Mouse (Mus musculus) embryonic fibroblast, embryonic 13.5 days (primary cell): ENCODE data around the gene Tcfl5. TPM values are rescaled to one million over a fixed set of nuclear protein-coding genes. Genes with fewer than 3 reads are reported as not detected.
A peak's percentile ranks its signal among the peaks of the same experiment; 100 is the strongest.

Experiments
- H3K27ac ChIP-seq: 2 replicates; pipeline ENCODE4 v1.5.1; 2012; ENCODE audit warnings: low read length, control low read depth, inconsistent platforms; ENCODE audit not compliant: insufficient read depth
- H3K4me1 ChIP-seq: 2 replicates; pipeline ENCODE4 v1.6.1; 2011; ENCODE audit warnings: low read length; ENCODE audit not compliant: control insufficient read depth, insufficient read depth
- H3K4me3 ChIP-seq: 2 replicates; pipeline ENCODE4 v1.5.1; 2011; ENCODE audit warnings: mild to moderate bottlenecking, control low read depth, low read length; ENCODE audit not compliant: insufficient read depth
- CTCF ChIP-seq: IDR thresholded peaks from 2 replicates; pipeline ENCODE4 v1.5.1; 2011; ENCODE audit warnings: mild to moderate bottlenecking, control low read depth, low read length, moderate library complexity, borderline replicate concordance; ENCODE audit not compliant: insufficient read depth
- POLR2A ChIP-seq: IDR thresholded peaks from 2 replicates; pipeline ENCODE4 v1.6.1; 2011; ENCODE audit warnings: low read depth, mild to moderate bottlenecking, control low read depth, low read length, moderate library complexity
- polyA plus RNA-seq: library from polyadenylated mRNA; stranded (reverse); fragments of >200 nt; gene quantifications from 2 replicates; pipeline ENCODE4 v1.2.4, GENCODE M21; 2011; ENCODE audit warnings: low read depth; ENCODE audit not compliant: missing spikeins, insufficient read length

Gene Tcfl5
- polyA plus RNA-seq, 1 experiment = 11.6 TPM

DNA sequence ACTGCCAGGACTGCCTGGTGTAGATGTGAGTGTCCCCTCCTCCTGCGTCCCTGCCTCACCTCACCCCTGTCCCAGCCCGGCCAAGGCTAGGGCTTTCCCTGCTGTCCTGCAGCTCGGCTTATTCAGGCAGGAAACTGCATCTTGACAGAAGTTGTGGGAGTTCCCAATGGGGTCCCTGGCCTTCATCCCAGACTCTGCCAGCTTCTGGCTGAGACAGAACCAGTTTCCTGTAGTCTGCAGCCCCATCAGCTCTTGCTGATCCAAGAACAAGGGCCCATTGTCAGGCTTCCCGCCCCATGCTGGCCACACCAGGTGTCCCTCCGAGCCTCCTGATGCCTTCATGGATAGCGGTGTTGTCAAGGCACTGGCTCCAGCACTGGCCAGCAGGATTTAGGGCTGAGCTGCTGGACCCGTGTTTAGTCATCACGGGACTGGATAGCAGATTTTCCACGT is 41.9 kb downstream of the Tcfl5 start:
- H3K27ac ChIP-seq = no peak overlapping the region
- TF ChIP-seq CTCF (no peak), POLR2A (no peak)
- H3K4me3 ChIP-seq = no peak overlapping the region
- no peaks in the 10 kb centered on the region for H3K4me1 ChIP-seq

DNA sequence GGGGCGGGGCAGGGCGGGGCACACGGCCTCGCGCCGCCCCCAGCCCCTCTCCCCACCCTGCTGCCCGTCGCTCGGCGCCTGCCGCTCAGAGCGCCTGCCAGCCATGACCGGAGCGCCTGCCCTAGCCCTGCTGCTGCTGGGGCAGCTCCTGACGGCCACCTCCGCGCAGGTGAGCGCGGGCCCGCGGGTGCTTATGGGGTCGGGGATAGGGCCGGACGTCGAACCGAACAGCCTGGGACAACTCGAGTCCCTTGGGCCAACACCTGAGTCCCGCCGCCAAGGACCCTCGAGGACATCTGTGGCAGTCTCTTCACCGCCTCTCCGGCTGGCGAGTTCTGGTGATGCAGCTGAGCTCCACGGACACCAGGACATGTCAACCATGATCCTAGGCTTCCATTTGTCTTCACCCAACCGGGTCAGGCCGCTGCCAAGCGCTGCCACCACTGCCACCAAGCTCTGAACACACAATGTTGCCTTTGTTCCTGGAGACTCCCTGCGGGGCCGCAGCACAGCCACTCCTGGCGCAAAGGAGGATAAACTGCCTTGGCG is 44.3 kb downstream of the Tcfl5 start:
- no peak for TF ChIP-seq POLR2A
- TF ChIP-seq CTCF = no peak
- H3K27ac ChIP-seq = no peak overlapping the region
- no peak overlapping the region for H3K4me3 ChIP-seq
- no peaks in the 10 kb centered on the region for H3K4me1 ChIP-seq

DNA sequence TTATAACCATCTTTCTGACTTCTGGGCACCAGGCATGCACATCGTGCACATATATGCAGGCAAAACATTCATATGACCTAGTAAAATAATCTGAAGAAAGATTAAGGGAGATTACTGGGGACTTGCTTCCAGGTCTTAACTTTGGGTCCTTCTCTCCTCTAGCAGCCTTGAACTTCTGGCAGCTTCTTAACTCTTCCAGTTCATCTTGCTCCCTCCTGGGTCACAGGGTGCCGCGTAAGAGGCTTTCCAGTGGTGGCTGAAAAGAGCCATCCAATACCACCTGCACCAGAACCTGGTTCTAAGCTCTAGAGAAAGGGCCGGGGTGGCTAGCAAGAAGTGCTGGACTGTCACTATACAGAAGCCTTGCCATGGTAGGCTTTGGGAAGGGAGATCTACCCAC is 45.0 kb downstream of the Tcfl5 start, which contains the start of gene Col9a3:
Gene Col9a3, plus strand, starts transcription at position 301 of the 400 bp plus-strand sequence.
- H3K4me1 ChIP-seq = no peaks in the 10 kb centered on the region
- H3K27ac ChIP-seq = no peak within 1 kb of the TSS
- no peak within 1 kb of the TSS for H3K4me3 ChIP-seq
- TF ChIP-seq POLR2A (no peak), CTCF (no peak)

DNA sequence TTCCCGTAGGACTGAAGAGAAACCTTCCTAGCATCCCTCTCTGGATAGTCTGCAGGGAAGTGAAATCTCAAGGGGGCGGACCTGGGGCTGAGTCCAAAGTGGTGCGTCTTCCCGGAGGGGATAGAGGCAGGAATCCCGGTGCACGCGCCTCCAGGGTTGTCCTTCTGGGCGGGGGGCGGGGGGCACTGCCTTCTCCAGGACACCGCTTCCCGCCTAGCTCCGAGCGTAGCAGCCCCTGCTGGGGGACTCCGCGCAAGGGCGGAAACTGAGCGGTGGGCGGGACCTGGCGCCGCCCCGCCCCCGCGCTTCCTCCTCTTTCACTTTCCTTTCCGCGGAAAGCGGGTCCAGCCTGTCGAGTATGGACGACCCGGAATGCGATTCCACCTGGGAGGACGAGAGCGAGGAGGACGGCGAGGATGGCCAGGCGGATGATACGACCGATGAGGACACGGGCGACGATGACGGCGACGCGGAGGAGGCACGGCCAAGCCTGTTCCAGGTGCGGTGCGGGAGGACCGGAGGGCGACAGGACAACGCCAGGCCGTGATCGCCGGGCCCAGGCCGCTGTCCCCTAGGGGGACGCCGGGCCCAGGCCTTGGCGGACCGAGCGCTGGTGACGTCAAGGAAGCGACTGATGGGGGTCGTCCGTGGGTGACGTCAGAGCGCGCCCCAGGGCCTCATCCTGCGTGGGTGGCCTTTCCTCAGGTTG is 53.2 kb downstream of the Tcfl5 start, which contains the start of gene Ogfr:
Gene Ogfr, plus strand, starts transcription at position 123 of the 709 bp plus-strand sequence.
- no peak for TF ChIP-seq CTCF
- peak; percentile 84 for TF ChIP-seq POLR2A
- Histone ChIP-seq H3K27ac (peak within 1 kb of the TSS; percentile 76), H3K4me1 (no peaks in the 10 kb centered on the region), H3K4me3 (peak within 1 kb of the TSS; percentile 67)

DNA sequence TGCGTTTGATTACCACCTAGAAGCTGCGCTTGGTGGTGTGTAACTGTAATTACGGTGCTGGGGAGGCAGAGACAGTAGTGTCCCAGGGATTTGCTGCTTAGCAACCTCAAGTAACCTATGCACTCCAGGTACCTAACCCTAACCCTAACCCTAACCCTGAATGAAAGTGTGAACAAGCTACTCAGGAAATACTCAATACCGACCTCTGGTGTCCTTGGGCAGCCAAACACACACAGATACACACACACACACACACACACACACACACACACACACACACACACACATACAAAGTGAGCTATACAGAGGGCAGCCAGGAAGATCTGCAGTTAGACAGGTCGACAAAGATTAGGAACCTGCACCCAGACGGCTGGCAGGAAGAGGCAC is 53.8 kb downstream of the Tcfl5 start:
- Histone ChIP-seq H3K4me1 (no peaks in the 10 kb centered on the region), H3K4me3 (peak overlapping the region; percentile 67), H3K27ac (peak overlapping the region; percentile 9; the same call in 1 of the 2 replicates)
- TF ChIP-seq POLR2A (no peak), CTCF (no peak)

DNA sequence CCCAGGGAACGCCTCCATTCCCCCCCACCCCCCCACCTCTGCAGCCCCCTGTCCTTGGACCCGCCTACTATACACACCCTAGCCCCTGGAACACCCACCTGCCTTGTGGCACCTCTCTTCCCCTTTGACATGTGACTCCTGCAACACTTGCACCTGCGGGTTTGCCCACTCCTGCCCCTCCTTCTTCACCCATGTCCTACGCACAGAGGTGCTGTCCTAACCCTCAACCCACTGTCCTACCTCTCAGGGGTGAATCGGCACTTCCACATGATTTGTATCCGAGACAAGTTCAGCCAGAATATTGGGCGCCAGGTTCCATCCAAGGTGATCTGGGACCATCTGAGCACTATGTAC is 59.4 kb downstream of the Tcfl5 start:
- TF ChIP-seq CTCF (no peak), POLR2A (no peak)
- Histone ChIP-seq H3K27ac (no peak overlapping the region), H3K4me3 (peak overlapping the region; percentile 67), H3K4me1 (peaks cover 4% of the 10 kb centered on the region; the same call in 1 of the 2 replicates)

DNA sequence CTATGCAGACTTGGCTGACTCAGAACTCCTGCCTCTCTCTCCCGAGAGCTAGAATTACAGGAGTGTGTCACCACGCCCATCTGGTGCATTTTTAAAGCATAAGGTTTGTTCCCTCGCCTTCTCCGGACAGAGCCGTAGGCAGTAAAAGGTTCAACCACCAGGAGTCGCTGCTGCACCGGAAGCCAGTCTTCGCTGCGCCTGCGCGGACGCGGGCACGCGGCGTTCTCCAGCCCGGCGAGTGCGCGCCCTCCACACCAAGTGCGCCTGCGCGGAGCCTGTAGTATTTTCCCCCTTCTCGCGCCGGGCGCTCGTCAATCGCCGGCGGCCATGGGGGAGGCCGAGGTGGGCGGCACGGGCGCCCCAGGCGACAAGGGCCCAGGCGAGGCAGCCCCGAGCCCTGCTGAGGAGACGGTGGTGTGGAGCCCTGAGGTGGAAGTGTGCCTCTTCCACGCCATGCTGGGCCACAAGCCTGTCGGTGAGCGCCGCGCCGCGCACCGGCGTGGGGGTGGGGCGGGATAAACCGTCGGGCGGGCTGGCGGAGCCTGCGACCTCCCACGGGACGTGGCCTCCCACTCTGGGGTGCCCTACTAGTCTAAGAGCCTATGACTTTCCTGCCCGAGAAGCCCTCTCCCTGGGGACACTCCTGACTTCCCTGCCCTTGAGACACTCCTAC is 59.9 kb downstream of the Tcfl5 start:
- H3K27ac ChIP-seq = no peak overlapping the region
- TF ChIP-seq CTCF = peak; percentile 78
- peak; percentile 76 for TF ChIP-seq POLR2A
- H3K4me1 ChIP-seq = peaks cover 7% of the 10 kb centered on the region; the same call in 1 of the 2 replicates
- peak overlapping the region; percentile 67 for H3K4me3 ChIP-seq

DNA sequence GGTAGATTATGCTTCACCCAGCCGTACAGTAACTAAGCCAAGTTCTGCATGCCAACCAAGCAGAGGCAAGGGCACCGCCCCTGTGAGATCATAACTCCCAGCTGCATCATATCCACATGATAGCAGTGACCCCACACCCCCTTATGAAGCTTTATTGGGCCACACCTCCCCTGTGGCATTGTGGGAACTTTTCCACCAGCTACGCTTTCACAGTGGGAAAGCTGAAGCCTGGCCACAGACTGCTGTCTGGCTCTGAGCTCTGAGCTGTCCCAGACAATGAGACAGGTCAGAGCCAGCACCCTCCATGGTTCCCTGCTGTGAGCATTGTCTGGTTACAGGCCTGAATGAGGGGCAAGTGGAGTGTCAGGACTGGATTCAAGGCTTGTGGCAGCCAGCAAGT is 61.5 kb downstream of the Tcfl5 start, which contains the start of gene Mrgbp:
Gene Mrgbp, plus strand, starts transcription at position 303 of the 400 bp plus-strand sequence.
- H3K4me3 ChIP-seq = no peak within 1 kb of the TSS
- peaks cover 9% of the 10 kb centered on the region; the same call in 1 of the 2 replicates for H3K4me1 ChIP-seq
- H3K27ac ChIP-seq = no peak within 1 kb of the TSS
- TF ChIP-seq POLR2A (no peak), CTCF (no peak)

DNA sequence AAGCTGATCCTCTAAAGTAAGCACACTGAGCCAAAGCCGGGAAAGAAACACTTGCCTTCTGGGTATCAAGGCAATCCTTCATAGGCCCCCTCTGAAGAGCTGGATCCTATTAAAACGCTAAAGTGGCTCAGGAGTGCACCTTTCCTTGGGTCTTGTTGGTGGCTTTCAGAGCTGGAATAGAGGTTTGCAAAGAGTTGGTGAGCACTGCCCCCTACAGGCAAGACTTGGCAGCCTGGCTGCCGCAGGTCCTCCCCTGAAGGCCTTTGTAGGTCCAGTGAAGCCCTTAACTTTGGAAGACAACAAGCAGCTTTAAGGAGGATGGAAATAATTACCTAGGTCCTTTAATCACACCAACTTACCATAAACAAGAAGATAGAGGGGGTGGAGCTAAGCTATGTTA is 63.8 kb downstream of the Tcfl5 start:
- H3K4me3 ChIP-seq = no peak overlapping the region
- H3K27ac ChIP-seq = no peak overlapping the region
- peak; percentile 72 for TF ChIP-seq CTCF
- no peak for TF ChIP-seq POLR2A
- peaks cover 9% of the 10 kb centered on the region; the same call in 1 of the 2 replicates for H3K4me1 ChIP-seq

DNA sequence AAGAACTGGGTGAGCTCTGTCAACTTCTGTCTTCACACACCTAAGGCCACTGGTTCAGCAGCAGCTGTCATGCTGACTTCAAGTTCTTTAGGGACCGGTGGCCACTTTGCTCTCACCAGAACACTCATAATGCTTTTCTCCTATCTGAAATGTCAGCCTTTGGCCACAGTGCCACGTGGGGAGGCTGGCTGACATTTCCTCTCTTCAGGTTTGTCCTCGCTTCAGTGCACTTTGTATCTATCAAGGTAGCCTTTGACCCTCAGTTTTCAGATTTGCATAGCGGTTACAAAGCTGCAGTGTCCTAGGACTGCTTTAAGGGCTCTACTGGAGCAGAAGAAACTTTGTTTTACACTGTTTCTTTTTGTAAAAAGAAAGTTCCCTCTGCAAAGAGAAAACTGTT is 66.0 kb downstream of the Tcfl5 start:
- Histone ChIP-seq H3K27ac (no peak overlapping the region), H3K4me3 (no peak overlapping the region), H3K4me1 (peaks cover 4% of the 10 kb centered on the region; the same call in 1 of the 2 replicates)
- TF ChIP-seq POLR2A (no peak), CTCF (no peak)

Other genes starting within 250 kb of the Tcfl5 start
- gene Slco4a1, start 186.5 kb downstream of the Tcfl5 start, polyA plus RNA-seq = 4.2 and 8.0 TPM in 2 replicates
- not detected in 2 replicates for gene Ntsr1, start 142.7 kb downstream of the Tcfl5 start, polyA plus RNA-seq
- gene Mrgbp, start 61.4 kb downstream of the Tcfl5 start, polyA plus RNA-seq = 13.1 TPM in 2 replicates
- gene Ogfr, start 53.5 kb downstream of the Tcfl5 start, polyA plus RNA-seq = 78.0 and 78.2 TPM in 2 replicates
- 1.0 and 2.5 TPM in 2 replicates for gene Col9a3, start 44.9 kb downstream of the Tcfl5 start, polyA plus RNA-seq
- 29.3 and 31.3 TPM in 2 replicates for gene Dido1, start 67.3 kb upstream of the Tcfl5 start, polyA plus RNA-seq
- 58.0 and 71.8 TPM in 2 replicates for gene Gid8, start 67.4 kb upstream of the Tcfl5 start, polyA plus RNA-seq
- 1.5 and 2.9 TPM in 2 replicates for gene Slc17a9, start 82.6 kb upstream of the Tcfl5 start, polyA plus RNA-seq
- not detected in 2 replicates for gene Bhlhe23, start 134.2 kb upstream of the Tcfl5 start, polyA plus RNA-seq